Mouse (Mus musculus) olfactory bulb, adult 2 months (tissue): ENCODE data around the gene Arel1.

ENCODE experiments used
- CTCF ChIP-seq: fragments of 200-500 bp; IDR thresholded peaks from 2 replicates; pipeline ENCODE4 v1.5.1; 2012; ENCODE audit warnings: low read depth, mild to moderate bottlenecking, low read length, moderate library complexity; ENCODE audit not compliant: insufficient read depth
- POLR2A ChIP-seq: fragments of 200-500 bp; IDR thresholded peaks from 2 replicates; pipeline ENCODE4 v1.6.1; 2012; ENCODE audit warnings: mild to moderate bottlenecking, low read depth, low read length, moderate library complexity; ENCODE audit not compliant: insufficient read depth

DNA sequence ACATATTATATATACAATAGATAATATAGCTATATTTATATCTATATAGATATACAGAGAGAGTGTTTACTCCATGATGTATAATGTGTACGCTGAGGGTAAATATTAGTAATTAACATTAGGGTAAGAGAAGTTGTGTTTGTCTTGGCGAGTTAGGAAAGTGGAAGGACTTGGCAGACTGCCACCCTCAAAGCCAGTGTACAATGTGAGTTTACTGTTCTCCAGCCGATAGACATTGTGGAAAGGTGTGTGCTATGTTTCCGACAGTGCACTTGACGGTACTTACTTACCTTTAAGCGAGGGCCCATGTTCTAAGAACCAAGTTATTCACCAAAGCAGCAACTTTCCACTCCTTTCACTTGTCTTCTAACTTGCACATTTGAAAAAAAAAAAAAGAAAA, 19.9 kb downstream of the Arel1 start:
- TF ChIP-seq POLR2A (no peak), CTCF (no peak)
